Mouse (Mus musculus) adrenal gland, postnatal 25 days (tissue): Measurements from ENCODE around the gene Lrrn1. TPM values are rescaled to one million over a fixed set of nuclear protein-coding genes. Genes with fewer than 3 reads are reported as not detected.

Experiments used
- DNase-seq: peaks from one replicate; pipeline ENCODE4 v3.0.0; 2021; ENCODE audit warnings: mixed read lengths
- long read RNA-seq: library from polyadenylated mRNA; stranded (forward); transcript quantifications from one replicate; pipeline ENCODE4 v2.0.0, GENCODE M21; 2021
- total RNA-seq: library from RNA; stranded (reverse); gene quantifications from 2 replicates; pipeline ENCODE4 v1.2.3, GENCODE M21; 2021

The Lrrn1 gene
- total RNA-seq = 44.1 and 57.7 TPM in 2 replicates
- long read RNA-seq, transcript Lrrn1-201 (2 exons, 3,700 nt) = major isoform, 5 of 10 reads
- long read RNA-seq, partial matches to known transcripts = 5 of 10 reads
- long read RNA-seq, other reads (novel, unspliced or antisense) = 0 of 10 reads

DNA sequence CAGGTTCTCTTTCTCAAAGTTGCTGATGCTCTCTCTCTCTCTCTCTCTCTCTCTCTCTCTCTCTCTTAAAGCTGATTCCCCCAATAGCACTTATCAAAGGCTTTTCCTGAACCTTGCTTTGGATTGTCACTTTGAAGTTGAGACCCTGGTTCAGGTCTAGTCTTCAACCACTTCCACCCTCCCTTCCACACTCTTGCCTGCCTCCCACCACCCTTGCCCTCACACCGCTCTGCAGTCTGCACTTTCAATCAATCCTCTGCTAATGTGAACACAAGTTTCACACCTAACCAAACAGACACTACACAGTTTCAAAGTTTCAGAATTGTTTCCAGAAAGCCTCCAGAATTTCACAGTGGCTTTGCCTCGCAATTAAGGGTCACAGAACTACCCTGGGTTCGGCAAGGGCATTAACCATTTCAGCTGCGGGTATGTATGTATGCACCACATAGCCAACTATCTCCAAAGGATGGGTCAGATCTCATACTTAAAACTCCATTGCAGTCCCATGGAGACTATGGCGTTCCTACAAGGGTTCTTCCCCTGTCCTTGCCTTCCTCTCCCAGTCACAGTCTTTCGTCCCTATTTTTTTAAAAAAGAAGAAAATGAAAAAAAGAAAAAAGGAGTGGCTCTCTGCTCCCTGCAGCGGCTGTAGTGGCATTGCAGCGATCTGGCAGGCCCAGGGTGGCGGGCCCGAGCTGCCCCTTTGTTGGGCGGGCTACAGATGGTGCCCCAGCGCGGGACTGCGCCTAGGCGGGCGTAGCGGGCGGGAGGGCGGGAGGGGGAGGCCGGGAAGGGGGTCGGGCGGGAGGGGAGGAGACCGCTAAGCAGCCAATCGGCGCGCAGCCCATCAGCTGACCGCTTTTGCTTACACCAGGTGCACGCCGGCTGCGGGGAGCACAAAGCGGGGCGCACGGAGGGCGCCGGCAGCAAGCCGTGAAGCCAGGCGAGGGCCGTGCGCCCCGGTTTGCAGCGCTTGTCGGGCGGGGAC lies at the start of gene Lrrn1:
TSS of gene Lrrn1 (plus strand) at position 892 of the 988 bp plus-strand sequence.
- peak; percentile 77 for DNase-seq

DNA sequence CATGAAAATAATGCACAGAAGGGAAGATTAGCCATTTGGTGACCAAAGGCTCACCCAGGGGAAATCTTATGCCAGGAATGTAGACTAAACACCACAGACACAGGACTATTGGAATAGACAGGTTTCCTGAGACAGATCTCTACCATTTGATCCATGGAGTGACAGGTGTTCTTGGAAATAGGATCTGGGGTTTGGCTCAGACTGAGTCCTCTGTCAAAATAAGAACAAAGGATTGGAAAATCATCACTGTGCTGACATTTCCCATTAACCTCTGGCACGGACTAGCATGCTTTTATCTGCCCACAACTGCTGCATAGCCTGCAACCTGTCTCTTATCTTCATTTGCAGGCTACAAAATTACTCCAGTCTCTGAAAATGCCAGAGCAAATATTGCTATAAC lies 35.1 kb upstream of the Lrrn1 start:
- no peak for DNase-seq

DNA sequence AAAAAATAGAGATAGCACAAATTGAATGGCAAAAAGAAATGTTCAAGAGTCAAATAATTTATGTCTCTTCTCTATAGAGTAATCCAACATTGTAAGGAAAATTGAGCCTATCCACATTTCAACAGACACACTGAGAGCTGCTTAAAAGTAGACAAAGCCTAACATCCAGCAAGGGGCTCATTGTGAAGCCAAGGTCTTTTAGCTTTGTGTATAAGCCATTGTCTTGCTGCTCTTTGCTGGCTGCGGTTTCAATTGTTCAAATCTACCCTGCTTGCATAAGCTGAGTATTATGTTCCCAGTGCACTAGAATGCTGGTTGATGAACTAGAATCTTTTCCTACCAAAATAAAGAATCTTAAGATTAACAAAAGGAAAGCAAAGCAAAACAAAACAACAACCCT lies 33.7 kb upstream of the Lrrn1 start:
- no peak for DNase-seq

DNA sequence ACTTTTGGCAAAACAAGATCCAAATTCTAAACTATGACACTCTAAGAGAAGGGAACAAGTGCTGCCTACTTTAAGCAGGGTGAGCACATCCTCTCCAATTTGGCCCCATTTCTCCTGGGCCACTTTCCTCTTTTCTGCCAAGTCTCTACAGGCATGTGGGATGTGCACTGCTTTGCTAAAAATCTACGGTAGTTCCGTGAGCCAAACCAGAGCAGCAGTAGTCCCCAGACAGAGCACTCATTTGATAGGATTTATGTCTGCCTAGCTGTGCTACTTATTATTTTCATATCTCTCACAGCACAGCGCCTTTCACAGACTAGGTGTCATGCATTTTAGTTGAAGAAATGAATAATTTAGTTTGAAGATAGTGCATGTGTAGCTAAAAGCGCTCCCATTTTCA lies 15.9 kb upstream of the Lrrn1 start:
- no peak for DNase-seq

DNA sequence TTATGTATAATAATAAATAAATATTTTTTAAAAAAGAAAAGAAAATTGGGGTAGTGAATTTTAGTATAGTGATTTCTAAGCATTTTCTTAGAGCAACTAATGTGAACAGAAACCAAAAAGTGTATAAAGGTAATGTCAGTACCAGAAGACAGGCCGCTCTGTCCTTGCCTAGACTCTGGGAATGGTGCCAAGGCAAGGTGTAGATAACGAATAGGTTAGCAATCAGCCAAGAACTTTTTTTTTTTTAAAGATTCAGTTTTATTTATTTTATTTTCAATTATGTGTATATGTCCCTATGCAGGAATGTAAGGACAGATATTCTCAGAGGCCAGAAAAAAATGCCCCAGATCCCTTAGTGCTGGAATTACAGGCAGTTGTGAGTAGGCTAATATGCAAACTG lies 5.6 kb upstream of the Lrrn1 start:
- peak; percentile 7 for DNase-seq

DNA sequence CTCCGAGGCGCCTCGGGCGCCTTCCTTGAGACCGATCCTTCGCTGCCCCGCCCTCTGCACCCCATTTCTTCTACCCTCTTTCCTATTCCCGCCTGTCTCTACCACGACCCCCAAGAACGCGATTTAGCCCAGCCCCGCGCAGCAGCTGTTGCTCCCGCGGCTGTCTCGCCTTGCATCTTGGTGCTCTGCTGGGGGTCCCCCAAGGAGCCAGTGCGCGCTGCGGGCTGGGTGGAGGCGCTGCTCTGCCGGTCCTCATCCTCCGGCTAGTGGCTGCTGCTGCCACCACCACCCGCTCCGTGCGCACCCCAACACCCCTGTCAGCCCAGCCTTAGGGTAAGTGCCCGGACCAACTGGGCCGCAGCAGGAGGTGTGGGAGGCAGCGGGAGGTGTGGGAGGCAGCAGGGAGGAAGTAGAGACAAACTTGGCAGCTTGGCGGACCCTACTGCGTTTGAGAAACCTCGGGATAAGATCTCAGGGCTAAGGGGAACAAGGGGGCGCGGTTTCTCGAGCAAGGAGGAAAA lies 403 bp downstream of the Lrrn1 start:
- DNase-seq = peak; percentile 44

DNA sequence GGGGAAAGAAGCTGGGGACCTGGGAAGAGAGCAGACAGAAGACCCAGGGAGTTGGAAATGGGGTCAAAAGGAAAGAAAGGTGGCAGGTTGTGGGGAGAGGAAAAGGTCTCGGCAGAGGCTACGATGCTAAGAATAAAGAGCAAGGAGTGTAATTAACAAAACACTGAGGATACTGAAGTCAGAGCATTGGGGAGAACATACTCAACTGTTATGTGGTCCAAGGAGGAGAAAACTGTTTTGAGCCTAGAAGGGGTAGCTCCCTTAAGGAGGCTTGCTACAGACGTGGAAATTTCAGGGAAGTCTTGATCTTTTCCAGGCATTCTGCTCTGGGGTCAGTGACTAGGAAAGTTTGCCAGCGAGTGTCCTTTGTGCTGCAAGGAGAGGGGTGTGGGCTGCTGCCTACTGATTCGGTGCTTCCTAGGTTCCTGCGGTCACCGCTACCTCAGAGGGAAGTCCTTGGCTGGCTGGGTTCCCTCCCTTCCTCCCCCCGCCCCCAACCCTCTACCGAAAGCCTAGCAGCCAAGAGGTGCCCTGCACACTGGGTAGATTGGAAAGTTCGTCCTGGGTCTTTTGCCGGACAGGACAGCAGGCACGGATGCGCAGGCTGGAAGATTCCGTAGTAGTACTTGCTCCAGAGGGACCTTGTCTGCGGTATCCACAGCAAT lies 1.2 kb downstream of the Lrrn1 start:
- peak; percentile 4 for DNase-seq

DNA sequence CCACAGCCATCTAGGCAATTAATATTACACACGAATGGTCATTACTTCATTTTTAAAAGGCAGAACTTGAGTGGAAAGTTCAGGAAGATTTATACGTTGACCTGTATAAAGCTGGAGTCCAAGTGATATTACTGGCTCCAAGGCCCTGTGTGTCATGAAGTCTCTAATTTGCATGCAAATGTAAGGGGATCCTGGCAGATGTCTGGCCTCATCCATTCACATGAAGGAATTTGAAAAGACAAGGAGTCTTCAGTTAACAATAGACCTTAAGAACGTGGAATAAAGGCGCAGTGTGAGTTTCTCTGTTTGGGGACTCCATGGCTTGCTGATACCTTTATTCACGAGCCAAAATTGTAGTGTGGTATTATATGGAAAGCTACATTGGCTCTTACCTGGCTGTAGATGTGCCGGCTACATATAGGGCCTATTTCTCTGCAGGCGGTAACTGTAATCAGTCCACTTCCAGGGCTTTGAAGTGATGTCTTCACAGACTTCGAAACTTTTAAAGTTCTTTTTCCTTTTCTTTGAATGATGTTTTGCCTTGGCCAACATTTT lies 2.0 kb downstream of the Lrrn1 start:
- DNase-seq = no peak

DNA sequence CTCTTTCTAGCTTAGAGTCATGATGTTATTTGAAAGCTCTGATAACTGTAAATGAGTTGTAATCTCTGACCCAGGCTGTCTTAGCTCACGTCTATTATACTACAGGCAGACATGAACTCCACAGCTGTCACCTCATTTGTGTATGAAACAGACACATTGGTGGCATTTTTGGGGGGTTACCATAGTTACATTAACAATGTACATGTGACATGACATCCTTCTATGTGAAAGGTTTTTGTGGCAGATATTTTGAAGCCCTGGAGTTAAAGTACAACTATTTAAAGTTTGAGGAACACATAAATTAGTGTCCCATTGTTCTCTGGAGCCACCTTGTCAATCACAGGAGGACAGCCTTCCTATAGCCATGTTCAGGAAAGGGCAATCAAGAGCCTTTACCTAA lies 5.0 kb downstream of the Lrrn1 start:
- no peak for DNase-seq

DNA sequence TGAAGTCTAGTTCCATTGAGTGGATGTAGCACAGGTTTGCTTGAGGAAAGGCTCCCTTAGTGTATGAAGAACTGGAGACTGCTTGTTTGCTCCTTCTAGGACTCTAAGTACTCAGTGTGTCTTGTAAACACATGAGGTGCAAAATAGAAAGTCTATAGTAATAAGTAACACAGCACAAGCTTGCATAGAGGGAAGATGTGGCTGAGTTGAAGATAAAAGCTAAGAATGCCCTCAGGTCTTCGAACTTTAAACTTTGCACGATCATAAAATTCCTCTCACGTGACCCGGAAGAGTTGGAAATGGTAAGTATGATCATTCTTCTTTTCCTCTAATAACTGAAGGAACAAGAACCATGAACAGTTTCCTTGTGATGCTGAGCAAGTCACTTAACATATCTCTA lies 7.1 kb downstream of the Lrrn1 start:
- no peak for DNase-seq

DNA sequence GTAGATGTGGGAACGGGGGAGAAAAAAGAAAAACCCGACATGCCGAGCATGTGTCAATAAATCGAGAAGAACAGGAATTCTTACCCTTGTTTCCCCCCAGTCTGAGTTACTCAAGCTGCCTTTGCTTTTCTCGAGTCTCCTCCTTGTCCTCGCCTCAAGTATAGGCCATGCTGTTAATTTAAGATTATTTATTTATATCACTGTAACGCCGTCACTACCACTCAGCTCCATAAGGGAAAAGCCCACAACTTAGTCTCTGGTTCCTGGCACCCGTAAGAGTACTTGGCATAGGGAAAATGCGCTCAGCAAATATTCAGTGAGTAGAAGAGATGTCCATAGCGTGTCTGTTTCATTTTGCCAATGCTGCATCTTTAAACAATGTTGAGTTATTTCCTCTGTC lies 11.7 kb downstream of the Lrrn1 start:
- no peak for DNase-seq

DNA sequence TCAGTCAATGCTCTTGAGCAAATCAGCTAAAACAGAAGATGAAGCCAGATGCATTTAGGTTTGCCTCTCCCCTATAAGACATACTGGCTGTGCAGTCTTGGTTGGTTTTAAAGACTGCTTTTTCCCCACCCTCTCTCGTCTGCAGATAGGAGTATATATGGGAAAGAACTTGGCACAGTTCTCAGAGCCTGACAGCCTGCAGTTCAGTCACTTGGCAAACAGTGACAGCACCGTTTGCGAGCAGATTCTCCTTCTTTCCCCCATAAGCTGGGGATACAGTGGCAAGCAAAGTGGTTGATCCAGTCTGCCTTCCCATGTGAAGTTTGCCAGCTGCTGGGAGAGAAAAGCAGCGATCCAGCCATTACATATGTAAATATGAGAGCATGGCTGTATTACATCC lies 12.3 kb downstream of the Lrrn1 start:
- DNase-seq = no peak

DNA sequence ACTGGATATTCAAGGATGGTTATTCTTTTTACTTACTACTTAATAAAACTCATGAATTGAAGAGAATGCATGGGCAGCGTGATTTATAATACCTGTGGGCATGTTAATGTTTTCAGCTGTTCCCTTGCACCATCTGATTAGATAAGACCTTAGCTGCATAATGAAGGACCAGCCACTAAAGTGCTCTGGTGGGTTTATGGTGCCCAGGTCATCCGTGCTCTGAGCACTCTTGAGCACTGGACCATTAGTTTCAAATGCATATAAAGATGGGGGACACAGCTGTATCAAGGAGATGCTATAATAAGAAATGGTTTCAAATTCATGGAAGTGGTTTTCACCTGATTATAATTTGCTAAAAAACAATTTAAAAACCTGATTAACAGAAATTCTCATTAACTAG lies 16.7 kb downstream of the Lrrn1 start:
- no peak for DNase-seq

DNA sequence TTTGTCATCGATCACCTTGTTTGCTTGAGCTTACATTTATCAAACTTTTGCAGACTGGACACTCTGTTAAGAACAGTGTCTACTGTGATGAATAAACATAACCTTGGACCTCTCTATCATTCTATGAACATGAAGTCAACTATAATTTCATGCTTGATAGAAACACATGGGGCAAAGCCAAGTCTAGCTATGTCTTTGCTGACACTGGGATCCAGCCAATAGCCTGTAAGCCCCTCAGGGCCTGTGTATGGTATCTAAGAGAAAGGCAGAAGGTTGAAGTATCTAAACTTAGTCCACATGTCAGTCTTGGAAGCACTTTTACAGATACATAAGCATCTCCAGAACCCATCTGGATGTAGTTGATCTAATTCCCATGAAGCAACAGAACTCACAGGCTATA lies 22.9 kb downstream of the Lrrn1 start:
- no peak for DNase-seq

DNA sequence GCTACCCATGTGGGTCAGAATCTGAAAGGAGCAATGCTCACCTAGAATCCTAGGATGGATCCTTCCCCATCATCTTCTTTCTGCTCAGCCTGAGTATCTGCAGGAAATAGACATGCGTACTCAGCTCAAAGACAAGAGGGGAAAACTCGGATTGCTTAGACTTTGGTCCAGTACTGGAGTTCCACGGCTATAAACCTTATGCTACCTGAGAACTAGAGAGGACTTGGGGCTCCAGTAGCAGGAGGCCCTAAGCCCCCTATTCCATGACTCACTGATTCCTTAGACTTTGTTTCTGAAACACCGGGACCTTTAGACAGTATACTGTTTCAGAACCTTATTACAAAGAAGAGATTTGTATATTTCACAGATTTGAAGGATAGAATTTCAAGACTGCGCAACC lies 25.8 kb downstream of the Lrrn1 start:
- DNase-seq = no peak

DNA sequence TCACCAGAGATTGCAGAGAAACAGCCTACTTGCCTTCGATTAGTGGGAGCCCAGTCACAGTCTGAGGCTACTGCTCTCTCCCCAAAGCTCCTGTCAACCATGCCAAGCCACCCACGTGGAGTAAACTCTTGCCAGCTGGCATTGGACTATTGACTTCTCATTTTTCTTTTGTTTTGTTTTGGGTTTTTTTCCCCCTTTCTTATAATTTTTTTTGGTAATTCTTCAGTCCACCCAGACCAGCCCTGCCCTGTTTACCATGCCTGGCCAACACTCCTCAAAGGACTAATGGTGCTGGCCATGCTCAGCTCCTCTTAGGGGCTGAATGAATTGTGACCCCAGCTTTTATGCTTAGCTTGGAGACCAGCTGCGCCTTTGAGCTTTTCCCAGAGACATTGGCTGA lies 27.4 kb downstream of the Lrrn1 start:
- DNase-seq = peak; percentile 39

DNA sequence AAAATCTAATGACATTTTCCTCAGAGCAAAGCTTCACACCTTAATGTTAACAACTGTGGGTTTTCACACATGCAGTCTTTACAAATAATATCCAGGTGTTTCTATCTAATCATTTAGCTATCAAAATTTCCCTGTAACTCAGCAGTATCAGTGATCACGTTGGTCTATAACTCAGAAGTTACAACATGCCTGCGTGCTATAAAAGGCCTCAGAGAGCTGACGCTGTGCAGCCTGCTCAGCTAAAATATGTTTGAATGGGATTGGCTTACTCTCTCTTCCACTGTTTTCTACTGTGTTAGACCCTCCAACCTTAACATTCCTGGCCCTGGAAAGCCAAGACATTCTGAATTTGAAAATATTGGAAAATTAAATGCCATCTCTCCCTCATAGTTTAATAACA lies 28.2 kb downstream of the Lrrn1 start:
- DNase-seq = no peak

DNA sequence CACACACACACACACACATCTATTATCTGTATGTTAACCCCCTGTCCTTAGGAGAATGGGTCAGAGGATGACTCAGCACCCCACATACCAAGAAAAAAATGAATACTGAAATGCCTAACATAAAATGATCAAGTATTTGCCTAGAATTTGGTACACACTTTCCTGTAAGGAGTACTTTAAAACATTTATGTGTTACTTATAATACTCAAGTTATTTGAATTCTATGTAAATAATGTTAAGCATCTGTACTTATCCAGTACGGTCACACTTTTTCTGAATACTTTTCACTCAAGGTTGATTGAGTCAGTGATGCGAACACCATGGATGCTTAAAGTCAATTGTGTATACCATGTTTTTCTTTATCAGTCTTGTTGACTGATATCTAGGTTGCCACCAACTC lies 32.7 kb downstream of the Lrrn1 start:
- DNase-seq = no peak

DNA sequence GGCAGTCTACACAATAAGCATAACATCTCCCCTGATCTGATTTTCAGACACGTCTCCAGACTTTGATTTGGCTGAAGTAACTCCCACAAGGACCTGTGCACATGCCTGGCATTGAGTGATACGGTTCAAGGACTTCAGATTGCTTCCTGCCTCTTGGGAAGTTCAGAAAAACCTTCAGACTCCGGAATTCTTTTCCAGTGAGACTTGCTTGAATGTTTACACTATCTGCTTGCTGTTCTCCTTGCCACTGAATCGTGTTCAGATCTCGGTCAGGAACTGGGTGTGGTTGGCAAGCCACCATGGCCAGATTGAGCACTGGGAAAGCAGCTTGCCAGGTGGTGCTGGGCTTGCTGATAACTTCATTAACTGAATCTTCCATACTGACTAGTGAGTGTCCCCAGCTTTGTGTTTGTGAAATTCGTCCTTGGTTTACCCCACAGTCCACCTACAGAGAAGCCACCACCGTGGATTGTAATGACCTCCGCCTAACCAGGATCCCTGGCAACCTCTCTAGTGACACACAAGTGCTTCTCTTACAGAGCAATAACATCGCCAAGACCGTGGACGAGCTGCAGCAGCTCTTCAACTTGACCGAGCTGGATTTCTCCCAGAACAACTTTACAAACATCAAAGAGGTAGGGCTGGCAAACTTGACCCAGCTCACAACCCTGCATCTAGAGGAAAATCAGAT lies 37.5 kb downstream of the Lrrn1 start:
- DNase-seq = peak; percentile 9

DNA sequence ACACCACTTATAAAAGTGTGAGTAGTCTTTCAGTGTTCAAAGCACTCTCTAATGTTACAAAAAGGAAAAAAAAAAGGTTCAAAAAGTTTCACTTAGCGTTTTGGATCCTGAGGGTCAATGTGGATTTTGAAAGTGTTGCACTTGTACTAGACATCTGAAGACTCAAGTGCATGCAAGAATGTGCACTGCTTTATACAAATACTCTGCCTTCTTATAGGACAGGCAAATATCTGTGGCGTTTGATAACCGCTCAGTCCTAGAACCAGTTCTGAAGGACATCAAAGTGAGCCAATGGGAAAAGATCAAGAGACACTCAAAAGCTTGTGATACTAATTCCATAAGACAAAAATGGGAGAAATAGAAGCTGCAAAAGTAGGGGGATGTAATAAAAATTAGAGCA lies 45.0 kb downstream of the Lrrn1 start:
- no peak for DNase-seq

DNA sequence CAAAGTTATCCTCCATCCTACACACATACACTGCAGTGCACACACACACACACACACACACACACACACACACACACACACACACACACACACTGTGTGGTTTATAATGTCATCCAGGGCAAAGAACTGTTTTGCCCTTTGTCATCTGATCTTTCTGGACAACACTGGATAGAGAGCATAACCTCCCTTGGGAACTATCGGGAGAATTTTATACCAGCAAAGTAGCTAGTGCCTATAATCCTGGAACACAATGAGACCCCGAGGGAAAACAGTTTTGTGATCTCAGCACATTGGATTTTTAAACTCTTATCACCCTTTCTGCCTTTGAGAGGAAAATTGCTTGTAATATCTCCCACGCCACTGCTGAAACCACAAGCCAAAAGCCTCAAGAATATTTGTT lies 45.8 kb downstream of the Lrrn1 start:
- no peak for DNase-seq

DNA sequence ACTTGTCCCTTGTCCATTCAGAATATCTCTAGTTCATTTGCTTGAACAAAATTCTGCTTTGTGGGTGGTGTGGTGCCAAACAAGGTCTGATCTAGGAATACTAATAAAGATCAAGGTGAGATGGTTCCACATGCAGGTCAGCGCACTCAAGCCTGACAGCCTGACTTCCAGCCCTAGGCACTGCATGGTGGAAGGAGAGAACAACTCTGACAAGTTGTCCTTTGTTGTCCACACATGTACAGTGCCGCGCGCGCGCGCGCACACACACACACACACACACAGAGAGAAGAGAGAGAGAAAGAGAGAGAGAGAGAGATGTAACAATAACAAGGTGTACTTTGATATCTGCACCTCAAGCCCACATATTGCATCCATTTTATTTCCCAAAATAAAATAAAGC lies 47.7 kb downstream of the Lrrn1 start:
- DNase-seq = no peak
